Mouse (Mus musculus): ENCODE data around the gene Elmo1.
"Not testable (repeated sequence)": the region's sequence is repeated elsewhere in the genome, so short reads cannot be mapped to it uniquely, and the experiment has no call there.

DNA sequence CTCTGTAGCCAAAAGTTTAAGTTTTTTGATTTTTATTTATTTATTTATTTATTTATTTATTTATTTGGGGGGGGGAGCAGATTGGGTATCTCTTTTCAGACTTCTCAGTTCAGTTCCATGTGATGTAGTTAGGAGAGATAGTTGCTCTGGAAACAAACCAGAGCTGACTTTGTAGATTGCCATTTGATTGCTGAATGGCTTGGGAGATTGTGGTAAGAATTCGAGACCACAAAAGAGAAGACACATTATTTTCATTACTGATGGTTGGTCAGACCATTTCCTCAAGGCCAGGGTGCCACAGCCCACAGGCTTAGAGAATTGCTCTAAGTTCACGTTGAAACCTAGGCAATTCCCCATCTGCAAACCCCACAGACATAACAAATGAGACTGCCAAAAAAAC is 544.3 kb downstream of the Elmo1 start:
- not testable (repeated sequence) for TF ChIP-seq CTCF (IDR thresholded peaks at IDR 0.05 in 2 of 3, conservative IDR thresholded peaks at IDR 0.05 in 1 of 3; ENCODE audit: control insufficient read depth in 1 of 3, insufficient read depth in 1 of 3, low read depth in 2 of 3, low read length in 3 of 3, poor library complexity in 1 of 3, severe bottlenecking in 1 of 3); HCFC1 (IDR thresholded peaks at IDR 0.05; ENCODE audit: low read depth, low read length); POLR2A (IDR thresholded peaks at IDR 0.05; ENCODE audit: control insufficient read depth in 1 of 2, insufficient read depth in 1 of 2, low read depth in 1 of 2, low read length in 2 of 2, poor library complexity in 1 of 2)
